Mouse (Mus musculus) CD4-positive helper T cell, adult 2 months (primary cell): ENCODE measurements around the gene Slc6a19.
A peak's percentile ranks its signal among the peaks of the same experiment; 100 is the strongest.

Experiments used
- DNase-seq: peaks from one replicate; pipeline ENCODE4 v3.0.0-alpha.2; 2012; ENCODE audit warnings: low read depth, missing footprints, low spot score

Slc6a19 gene

DNA sequence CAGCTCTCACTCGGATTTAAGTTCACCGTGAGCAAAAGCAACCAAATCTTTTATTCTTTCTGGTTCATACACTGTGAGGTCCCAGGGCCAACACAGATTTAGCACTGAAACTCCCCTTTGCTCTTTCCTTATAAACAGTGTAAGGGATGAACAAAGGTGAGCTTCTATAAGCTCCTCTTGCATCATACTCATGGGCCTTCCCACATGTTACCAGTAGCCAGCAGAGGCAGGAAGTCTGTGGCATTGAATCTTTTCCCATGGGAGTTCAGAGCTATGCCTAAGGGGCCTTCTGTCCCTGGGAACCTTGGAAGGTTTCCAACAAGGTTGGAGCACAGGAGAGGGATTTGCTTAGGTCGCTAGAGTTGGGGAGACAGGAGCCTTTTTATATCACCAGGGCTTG is 7.6 kb upstream of the Slc6a19 start:
- DNase-seq, result no peak

DNA sequence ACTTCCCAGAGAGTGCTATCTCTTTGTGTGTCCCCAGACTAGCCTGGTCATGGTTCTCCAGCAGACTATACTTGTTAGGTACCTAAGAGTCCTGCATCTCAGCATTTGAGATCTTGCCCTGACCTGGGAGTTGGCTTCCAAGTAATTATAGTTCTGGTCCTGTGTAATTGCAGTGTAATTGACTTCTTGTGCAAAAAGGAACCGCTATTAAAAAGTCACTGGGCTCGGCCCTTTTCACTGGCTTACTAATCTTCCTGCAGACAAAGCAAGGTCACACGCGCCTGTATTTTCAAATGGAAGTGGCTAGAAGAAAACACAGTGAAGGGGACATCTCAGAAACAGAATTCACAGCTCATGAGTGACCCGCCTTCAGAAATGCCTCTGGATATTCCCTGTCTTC is 7.1 kb upstream of the Slc6a19 start:
- DNase-seq, result no peak

DNA sequence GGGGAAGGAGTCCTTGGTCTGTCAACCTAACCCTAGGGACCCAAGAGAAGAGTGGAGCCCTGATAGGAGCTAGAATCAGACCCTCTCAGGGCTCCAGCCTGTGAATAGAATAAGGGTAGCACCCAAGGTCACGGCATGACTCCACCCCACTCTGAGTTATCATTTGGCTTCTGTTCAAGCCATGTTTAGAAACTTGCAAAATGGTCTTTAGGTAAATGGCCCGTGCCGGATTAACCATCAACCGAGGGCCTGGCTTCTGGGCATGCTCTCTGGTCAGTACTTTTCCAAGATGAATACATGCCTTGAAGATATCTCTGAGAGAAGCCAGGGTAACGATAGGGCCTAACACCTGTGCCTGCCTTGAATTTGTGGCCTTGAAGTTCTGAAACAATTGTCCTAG is 6.6 kb upstream of the Slc6a19 start:
- DNase-seq, result no peak

DNA sequence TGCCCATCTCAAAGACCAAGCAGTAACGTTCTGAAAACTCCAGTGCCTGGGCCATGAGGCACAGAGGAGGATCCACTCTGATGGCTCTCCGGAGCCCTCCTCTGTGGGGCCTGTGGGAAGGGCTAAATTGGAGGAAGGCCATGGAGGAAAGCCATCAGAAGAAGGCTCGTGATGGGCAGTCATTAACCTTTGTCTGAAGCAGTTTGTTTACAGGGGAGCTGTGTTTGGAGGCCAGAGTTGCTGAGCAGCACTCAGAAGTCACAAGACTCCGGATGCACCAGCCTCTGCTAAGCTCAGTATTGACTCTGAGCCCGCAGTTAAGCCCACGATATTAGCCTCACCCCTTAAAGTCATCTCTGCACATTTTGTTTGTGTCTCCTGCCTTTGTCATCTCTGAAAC is 4.8 kb upstream of the Slc6a19 start:
- DNase-seq, result no peak

DNA sequence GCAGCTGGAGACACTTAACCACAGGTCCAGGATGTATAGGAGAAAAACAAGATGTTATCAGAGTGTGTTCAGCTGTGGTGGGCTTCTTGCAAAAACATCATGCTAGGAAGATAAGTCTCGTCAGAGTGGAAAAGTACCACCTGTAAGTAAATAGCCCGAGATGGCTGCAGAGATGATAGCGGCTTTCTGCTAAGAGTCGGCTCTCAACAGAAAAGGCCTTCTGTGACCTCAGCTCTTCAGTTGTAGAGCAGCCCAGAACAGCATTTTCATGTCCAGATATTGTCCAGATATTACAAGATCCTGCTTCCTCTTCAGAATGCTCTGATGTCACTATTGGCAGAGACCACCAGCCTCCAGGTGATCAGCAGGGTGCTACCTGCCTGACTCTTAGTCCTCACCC is 1.2 kb downstream of the Slc6a19 start:
- DNase-seq, result peak; percentile 60

DNA sequence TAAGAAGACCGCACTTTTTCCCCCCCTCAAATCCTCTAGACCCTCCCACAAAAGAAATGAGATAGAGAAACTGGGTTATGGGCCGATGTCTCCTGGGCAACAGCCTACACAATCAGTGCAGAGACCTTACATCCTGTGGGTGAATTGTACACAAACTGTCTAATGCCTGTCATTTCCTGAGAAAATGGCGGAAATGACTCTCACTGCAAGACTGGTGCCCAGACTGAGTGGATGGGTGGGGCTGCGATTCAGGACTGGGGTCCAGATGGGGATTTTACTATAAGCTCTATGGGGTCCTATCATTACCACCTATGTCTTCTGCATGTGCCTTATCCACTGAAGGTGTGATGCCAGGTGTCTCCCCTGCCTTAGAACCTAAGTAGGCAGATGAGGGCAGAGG is 1.9 kb downstream of the Slc6a19 start:
- peak; percentile 82 for DNase-seq

DNA sequence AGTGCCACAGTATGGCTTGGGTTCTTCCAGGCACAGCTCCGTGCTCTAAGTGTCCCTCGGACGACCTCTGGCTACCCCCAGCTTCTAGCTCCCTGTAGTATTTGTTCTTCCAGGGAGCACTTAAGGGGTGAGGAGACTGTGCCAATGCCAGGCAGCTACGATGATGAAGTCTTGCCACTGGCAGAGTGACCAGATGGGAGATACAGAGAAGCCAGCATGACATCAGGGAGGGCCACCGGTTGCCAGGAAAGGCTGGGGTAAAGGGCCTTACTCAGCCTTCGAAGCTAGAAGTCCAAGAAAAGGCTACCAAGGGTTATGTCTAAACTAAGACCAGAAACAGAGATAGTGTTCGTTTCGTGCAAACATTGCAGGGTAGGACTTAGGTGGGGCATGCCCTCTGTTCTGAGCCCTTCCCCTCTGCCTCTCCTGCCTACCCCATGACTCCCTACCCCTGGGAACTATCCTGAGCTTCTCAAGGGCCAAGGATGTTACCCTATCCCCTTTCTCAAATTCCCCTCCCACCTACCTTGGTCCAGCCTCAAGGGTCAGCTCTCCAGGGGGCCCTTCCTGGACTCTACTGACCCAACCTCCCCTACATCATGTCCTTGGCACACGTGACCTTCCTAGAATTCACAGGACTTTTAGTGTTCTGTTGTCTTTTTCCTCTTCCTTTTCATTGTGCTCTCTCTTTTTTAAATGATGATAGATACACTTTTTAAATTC is 3.3 kb downstream of the Slc6a19 start:
- DNase-seq, result no peak

DNA sequence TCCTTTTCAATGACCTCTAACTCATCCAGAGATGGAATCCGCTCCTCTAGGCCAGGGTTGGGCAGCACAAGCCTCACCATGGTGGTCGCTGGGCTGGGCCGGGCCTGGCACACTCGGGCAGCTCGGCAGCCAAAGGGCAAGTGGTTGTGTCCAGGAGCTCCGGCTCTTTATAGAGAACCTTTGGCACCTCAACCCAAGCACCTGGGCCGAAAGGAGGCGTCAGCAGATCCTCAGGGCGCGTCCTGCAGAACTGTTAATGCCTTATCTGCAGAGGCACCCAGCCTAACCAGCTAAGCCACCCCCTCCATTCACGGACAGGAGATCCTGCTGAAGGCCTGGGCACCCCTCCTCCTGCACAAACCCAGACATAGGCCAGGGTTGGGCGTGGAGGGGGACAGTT is 4.1 kb downstream of the Slc6a19 start:
- no peak for DNase-seq

DNA sequence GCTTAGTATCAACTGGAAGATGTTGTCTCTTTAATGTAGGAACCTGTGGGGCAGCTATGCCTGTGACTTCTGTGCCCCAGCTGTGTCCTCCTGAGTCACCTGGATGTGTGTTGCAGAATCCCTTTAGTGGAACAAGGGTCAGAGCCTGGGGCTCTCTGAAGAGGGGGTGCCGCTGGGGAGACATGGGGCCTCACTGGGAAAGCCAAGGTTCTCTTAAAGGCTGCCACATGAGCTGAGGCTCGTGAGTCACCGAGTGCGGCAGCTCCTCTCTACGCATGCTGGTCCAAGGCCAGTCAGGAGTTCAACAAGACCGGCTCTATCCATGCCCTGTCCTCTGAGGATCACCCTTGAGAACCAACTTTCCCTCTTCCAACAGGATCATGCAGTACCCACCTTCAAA is 5.0 kb downstream of the Slc6a19 start:
- no peak for DNase-seq

DNA sequence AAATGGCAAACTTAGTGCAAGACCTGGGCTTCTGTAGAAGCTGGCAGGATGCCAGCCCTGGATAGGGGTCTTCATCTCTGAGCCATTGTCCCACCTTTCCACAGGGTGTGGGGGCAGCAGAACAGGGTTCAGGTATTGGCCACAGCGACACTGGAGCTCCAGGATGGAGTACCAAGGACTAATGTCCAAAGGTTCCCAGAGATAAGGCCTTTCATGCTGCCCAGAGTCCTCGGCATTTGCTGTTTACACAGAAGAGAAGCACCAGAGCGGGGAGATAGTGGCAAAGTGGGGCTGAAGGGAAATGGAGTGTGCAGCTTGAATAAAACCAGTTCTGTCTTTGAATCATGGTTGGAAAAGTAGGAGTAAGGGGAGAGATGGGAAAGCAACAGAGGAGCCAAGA is 8.1 kb downstream of the Slc6a19 start:
- no peak for DNase-seq

DNA sequence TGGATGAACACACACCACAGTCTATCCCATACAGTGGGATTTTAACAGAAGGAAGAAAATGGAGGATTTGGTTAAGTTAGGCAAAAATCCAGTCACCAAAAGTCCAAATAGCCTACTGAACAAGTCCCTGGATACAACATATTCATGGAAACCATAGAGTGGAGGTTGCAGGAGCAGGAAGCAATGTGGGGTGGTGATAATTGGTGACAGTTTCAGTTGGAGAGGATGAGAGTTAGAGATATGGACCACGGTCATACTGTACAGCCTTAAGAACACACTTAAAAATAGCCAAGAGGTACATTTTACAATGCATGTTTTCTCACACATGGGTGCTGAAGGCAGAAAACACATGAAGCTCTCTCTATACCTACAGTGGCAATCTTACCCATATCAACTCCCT is 9.7 kb downstream of the Slc6a19 start:
- no peak for DNase-seq

DNA sequence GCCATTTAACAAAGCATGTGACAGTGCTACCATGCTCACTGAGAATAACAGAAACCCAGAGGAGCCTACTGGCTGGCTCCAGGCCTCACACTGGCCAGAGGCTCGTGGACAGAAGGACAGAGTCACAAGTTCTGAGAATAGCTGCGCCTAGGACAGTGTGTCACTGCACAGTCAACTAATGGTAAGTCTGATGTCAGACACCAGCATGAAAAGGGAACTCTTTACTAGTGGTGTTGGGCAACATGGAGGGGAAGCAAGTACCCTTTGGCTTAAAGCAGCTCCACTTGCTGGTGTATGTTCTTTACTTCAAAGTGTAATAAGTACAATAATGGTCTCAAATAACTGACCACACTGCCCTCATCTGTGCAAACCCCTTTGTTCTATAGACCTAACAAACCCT is 11.3 kb downstream of the Slc6a19 start:
- no peak for DNase-seq

DNA sequence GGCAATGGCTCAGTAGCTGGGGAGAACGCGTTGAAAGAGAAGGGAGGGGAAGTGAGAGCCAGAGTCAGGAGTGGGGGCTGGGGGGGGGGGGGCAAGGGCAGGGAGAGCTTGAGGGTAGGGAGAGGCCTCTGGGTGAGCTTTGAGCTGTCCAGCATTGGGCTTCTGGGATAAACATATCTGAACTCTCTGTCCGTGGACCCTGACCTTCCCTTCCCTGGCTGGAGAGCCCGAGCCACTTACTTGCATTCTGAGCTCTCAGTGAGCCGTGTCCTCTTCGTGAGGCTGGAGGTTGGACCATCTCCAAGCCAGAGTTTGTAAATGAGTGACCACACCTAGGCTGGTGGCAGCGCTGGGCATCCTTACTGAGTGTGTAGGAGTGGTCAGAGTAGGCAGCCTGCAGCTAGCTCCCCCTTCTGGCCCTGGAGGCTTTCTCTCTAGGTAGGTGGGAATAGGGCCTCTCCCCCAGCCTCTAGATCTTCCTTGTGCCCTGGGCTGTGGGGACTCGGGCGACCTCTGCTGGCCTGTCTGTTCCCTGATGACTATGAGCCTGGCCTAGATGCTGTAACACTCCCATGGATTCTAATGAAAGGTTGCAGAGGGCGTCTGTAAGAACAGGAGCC is 12.3 kb downstream of the Slc6a19 start:
- peak; percentile 69 for DNase-seq

DNA sequence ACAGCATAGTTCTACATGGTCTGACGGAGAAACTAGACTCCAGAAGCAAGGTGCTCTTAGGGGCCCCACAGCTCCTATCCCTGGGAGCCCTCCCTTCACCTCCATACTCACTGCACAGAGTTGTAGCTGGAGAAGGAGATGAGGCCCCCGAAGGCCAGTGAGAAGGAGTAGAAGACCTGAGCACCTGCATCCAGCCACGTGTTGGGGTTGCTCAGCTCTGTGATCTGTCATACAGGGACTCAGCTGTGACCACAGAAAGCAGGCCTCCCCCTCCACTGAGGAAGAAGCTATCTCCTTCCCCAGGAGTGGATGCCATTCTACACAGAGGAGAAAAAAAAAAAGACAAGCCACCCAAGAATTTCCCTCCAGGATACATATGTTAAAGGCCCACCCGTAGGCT is 15.7 kb downstream of the Slc6a19 start:
- no peak for DNase-seq

DNA sequence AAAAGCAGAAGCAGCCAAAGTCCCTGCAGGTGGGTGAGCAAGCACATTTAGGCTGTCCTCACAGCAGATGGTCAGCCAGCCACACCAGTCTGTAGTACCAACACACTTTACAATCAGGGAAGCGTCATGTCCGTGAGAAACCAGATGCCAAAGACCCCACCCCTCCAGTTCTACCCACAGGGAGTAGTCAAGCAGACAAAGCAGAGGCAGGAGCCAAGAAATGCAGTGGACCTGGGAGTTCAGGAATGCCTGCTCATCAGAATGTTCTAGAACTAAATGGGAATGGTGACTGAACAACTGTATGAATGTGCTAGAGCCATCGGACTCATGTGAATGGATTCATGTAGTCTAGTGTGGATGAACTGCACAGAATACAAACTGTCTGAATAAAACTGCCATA is 17.1 kb downstream of the Slc6a19 start:
- no peak for DNase-seq

DNA sequence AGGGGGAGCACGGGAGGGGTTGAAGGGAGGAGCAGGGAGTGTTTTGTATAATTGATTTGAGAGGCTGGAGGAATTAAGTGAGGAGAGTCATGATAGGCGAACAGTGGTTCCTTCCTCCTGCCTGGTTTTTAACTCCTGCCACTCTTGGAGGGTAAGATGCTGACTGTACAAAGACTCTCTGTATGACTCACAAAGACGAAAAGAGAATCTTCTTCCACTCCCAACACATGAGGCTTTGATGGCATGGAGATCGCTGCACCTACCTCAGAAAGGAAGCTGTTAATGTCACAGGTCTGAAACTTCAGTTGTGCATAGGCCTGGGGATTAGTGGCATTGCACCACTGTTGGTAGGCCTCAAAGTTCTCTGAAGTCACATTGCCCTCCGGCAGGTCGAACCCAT is 19.2 kb downstream of the Slc6a19 start:
- DNase-seq, result peak; percentile 55

DNA sequence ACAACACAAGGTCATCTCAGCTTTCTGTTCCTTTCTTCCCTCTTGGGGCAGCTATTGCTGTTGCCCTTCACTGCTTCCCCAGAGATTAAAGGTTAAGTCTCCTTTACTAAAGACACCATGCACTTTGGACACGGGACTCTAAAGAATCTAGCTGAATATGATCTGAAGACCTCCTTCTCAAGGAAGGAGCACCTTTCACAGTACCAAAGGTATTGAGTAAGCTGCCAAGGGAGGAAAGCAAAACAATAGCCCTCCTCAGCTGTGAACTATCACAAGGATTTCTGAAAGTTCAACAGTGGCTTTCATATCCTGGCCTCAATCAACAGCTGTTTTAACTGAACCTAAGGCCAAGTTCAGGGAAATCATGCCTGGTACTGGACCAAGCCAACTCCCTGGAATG is 20.3 kb downstream of the Slc6a19 start:
- no peak for DNase-seq

DNA sequence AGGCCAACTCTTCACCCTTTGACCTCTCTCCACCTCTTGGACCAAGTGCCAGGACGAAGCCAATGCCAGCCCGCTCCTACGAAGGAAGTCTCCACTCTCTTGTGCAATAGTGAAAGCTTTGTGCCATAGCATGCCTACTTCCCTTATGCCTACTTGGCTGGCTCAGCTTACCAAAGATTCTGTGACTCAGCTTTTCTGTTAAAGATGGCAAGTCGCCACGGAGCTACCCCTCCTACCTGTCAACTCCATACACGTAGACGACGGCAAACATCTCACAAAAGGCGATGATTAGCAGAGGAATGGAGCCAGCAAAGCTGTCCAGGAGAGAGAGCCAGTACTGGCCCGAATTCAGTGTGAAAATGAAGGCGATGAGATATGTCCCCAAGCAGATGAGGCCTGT is 21.0 kb downstream of the Slc6a19 start:
- DNase-seq, result no peak

DNA sequence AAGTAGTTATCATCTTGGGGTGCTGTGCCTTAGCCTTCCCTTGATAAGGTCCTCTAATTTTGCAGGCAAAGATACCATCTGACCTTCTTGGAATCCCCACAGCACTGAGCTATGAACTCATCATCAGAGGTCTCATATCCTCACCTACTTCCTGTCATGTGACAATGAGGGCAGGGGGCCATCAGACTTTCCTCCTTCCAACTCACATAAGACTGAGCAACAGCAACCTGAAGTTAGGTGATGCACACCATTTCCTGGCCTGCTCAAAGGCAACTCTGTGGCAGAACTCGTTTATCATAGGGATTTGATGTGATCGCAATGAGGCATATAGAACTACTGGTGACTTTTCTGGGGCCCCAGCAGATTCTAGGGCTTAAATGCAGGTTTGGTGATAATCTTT is 22.4 kb downstream of the Slc6a19 start:
- no peak for DNase-seq

DNA sequence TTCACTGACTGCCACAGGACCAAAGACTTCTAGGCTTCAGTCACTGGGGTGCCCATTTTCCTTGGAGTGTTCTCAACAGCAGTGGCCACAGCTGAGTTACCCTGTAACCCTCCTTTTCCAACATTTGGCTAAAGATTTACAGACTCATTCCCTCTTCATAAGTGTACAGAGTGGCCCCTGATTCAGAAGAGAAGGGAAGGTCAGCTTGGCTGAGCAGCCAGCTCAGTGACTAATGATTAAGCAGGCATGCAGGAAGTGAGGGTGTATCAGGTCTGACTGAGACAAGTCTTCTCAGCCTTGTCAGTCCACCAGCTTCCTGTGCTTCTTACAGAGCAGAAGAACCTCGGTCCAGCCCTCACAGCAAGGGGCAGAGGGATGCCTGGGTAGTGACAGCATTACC is 24.3 kb downstream of the Slc6a19 start:
- no peak for DNase-seq

DNA sequence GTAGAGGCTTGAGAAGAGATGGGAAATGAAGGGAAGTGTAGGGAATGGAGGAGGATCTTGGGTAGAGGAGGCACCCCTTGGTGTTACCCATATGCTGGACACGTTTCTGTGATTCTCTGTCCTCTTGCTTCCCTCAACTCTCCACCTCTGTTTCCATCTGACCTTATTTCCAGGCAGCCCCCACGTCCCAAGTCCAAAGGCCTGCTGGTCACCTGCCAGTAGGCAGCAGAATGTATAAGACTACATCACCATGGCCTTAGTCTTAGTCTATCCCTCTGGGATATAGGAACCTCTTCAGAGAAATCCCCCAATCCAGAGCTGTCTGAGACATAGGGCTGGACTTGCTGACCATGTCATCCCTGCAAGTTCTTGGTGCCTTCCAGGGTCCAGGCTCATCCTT is 25.4 kb downstream of the Slc6a19 start:
- no peak for DNase-seq

DNA sequence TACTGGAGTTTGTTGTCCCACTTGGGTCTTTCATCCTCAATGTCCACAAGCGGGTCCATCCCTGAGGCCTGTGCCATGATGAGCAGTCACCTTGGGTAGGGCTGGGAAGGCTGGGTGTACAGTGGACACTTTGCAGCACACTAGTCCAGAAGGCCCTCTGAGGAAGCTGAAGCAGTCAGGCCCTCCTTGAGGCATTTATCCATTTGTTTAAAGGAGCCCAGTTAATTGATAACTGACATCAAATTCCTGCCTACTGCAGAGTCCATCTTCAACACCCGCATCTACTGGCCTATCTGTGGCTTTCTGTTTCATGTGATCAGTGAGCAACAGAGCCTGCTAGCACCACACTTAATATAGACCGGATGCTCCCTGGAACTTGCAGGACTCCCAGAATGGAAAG is 26.8 kb downstream of the Slc6a19 start, which contains the start of gene Slc6a18:
TSS of gene Slc6a18 (minus strand) at position 171 of the 400 bp plus-strand sequence.
- no peak for DNase-seq

DNA sequence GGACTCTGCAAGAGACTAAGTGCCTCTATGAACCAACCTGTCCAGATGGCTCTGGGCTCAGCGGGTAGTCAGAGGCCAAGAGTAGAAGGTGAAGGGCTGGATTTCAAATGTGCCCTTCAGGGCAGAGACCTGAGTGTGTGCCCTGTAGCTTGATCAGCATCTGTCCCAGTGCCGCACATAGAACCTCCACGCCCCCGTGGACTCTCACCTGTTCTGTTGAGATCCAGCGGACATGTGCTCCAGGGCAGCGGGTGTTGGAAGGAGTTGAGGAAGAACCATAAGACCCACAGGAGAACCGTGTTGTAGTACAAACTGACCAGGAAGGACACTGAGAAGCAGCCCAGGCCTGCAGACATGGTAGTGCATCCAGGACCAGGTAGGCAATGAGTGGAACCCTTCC is 29.5 kb downstream of the Slc6a19 start:
- DNase-seq, result no peak
